In genomic region chr7:84337768-84338167, GRCm38 (mm10) we compare ENCODE assay signal across 17 mouse cellular contexts.
A peak's percentile ranks its signal among the peaks of the same experiment; 100 is the strongest.
DNase-seq lines count a peak whose midpoint lies in the region; ATAC-seq lines count a peak whose summit lies in the region.
"Had no signal": no experiment of that assay in that cellular context is flagged by ENCODE, and none has a peak within 500 bp of the region (broad histone marks: within the 10 kb centered on the region; RNA-seq: fewer than 3 reads in every experiment).

No protein-coding gene starts in this region.

- WGBS in neural tube, embryonic 15.5 days, result 47% methylated on average over 4 of the region's 4 CpGs
- 34% methylated on average over 4 of the region's 4 CpGs for WGBS in heart, embryonic 16.5 days
- 82% methylated on average over 4 of the region's 4 CpGs for whole genome bisulfite sequencing in midbrain, embryonic 16.5 days

- no peak overlapping the region for H3K4me3 ChIP-seq in neural tube, embryonic 15.5 days (replicated peaks)
- no peak overlapping the region for H3K4me3 ChIP-seq in heart, embryonic 16.5 days (ENCODE audit: low read length)
- no peak overlapping the region for H3K4me3 ChIP-seq in midbrain, embryonic 16.5 days (ENCODE audit: low read depth, low read length)
- H3K4me3 ChIP-seq: hindbrain, embryonic 10.5 days; kidney, embryonic 15.5 days; left cerebral cortex, adult 2 months; limb, embryonic 13.5 days; midbrain, embryonic 15.5 days; neural tube, embryonic 12.5 days had no signal

- no peak overlapping the region for H3K4me2 ChIP-seq in neural tube, embryonic 15.5 days
- H3K4me2 ChIP-seq in heart, embryonic 16.5 days (ENCODE audit: low read depth, low read length), result no peak overlapping the region
- H3K4me2 ChIP-seq in midbrain, embryonic 16.5 days (ENCODE audit: low read length), result no peak overlapping the region
- H3K4me2 ChIP-seq: kidney, embryonic 15.5 days; limb, embryonic 13.5 days; midbrain, embryonic 15.5 days; neural tube, embryonic 12.5 days had no signal

- peaks cover 29% of the 10 kb centered on the region for H3K4me1 ChIP-seq in neural tube, embryonic 15.5 days
- H3K4me1 ChIP-seq in heart, embryonic 16.5 days (ENCODE audit: control insufficient read depth, insufficient read depth, low read length), result peaks cover 48% of the 10 kb centered on the region
- peaks cover 3% of the 10 kb centered on the region for H3K4me1 ChIP-seq in midbrain, embryonic 16.5 days (ENCODE audit: control insufficient read depth, insufficient read depth, low read length)
- H3K4me1 ChIP-seq: hindbrain, embryonic 10.5 days; kidney, embryonic 15.5 days had no signal

- H3K36me3 ChIP-seq in neural tube, embryonic 15.5 days, result 0 out of 2 replicates have a peak, but pooled peaks cover 8% of the 10 kb centered on the region
- no peaks in the 10 kb centered on the region for H3K36me3 ChIP-seq in heart, embryonic 16.5 days (ENCODE audit: control insufficient read depth, insufficient read depth)
- no peaks in the 10 kb centered on the region for H3K36me3 ChIP-seq in midbrain, embryonic 16.5 days (ENCODE audit: control insufficient read depth, insufficient read depth, low read length)

- no peak for ATAC-seq in neural tube, embryonic 15.5 days (ENCODE audit: low FRiP score)
- peak; percentile 49 for ATAC-seq in heart, embryonic 16.5 days (replicated peaks; ENCODE audit: extremely low read depth, insufficient read depth, low FRiP score)
- no peak for ATAC-seq in midbrain, embryonic 16.5 days
- ATAC-seq: midbrain, embryonic 15.5 days had no signal

- no peak for DNase-seq in neural tube, embryonic 10.5 days (ENCODE audit: extremely low spot score, low spot score)
- DNase-seq in gastrocnemius, postnatal 10 days, result peak; percentile 52
- no peak for DNase-seq in thymus, postnatal 0 days (ENCODE audit: low spot score)
- DNase-seq in embryo, embryonic 10.5 days (ENCODE audit: low spot score), result no peak
- DNase-seq: cerebellum, adult 11 months; cerebellum, postnatal 25 days; lung, adult 2 months; thymus, adult 18-20 months had no signal

- H3K9ac ChIP-seq in neural tube, embryonic 15.5 days (replicated peaks), result no peak overlapping the region
- H3K9ac ChIP-seq in heart, embryonic 16.5 days (ENCODE audit: low read length), result no peak overlapping the region
- H3K9ac ChIP-seq in midbrain, embryonic 16.5 days (ENCODE audit: low read depth, low read length), result no peak overlapping the region
- H3K9ac ChIP-seq: kidney, embryonic 15.5 days; limb, embryonic 13.5 days; midbrain, embryonic 15.5 days; neural tube, embryonic 12.5 days had no signal

- no peaks in the 10 kb centered on the region for H3K9me3 ChIP-seq in neural tube, embryonic 15.5 days (replicated peaks)
- no peaks in the 10 kb centered on the region for H3K9me3 ChIP-seq in heart, embryonic 16.5 days (replicated peaks; ENCODE audit: control insufficient read depth, low read length)
- no peaks in the 10 kb centered on the region for H3K9me3 ChIP-seq in midbrain, embryonic 16.5 days (replicated peaks; ENCODE audit: control insufficient read depth, low read length, poor library complexity, severe bottlenecking)
- H3K9me3 ChIP-seq: hindbrain, embryonic 10.5 days; kidney, embryonic 15.5 days; limb, embryonic 13.5 days; midbrain, embryonic 15.5 days; neural tube, embryonic 12.5 days had no signal

- 0 out of 2 replicates have a peak overlapping the region, but pooled peaks have one; percentile 28 for H3K27ac ChIP-seq in neural tube, embryonic 15.5 days (replicated peaks)
- H3K27ac ChIP-seq in heart, embryonic 16.5 days (ENCODE audit: low read length), result peak overlapping the region; percentile 17; the same call in 1 of the 2 replicates
- no peak overlapping the region for H3K27ac ChIP-seq in midbrain, embryonic 16.5 days (ENCODE audit: low read length)
- H3K27ac ChIP-seq: hindbrain, embryonic 10.5 days; kidney, embryonic 15.5 days; left cerebral cortex, adult 2 months; limb, embryonic 13.5 days; midbrain, embryonic 15.5 days; neural tube, embryonic 12.5 days had no signal

- no peaks in the 10 kb centered on the region for H3K27me3 ChIP-seq in neural tube, embryonic 15.5 days (replicated peaks)
- no peaks in the 10 kb centered on the region for H3K27me3 ChIP-seq in heart, embryonic 16.5 days (ENCODE audit: control insufficient read depth, insufficient read depth, low read length)
- H3K27me3 ChIP-seq in midbrain, embryonic 16.5 days (ENCODE audit: control insufficient read depth, insufficient read depth, low read depth, low read length), result no peaks in the 10 kb centered on the region
- H3K27me3 ChIP-seq: kidney, embryonic 15.5 days; midbrain, embryonic 15.5 days; neural tube, embryonic 12.5 days had no signal
